ENCODE assay signal across 9 mouse cellular contexts in genomic region chr5:114679841-114680591, GRCm38 (mm10). TPM values are rescaled to one million over a fixed set of nuclear protein-coding genes. Genes with fewer than 3 reads are reported as not detected.
A peak's percentile ranks its signal among the peaks of the same experiment; 100 is the strongest.
DNase-seq lines count a peak whose midpoint lies in the region; ATAC-seq and TF ChIP-seq lines count a peak whose summit lies in the region.
"Had no signal": no experiment of that assay in that cellular context is flagged by ENCODE, and none has a peak within 500 bp of the region (broad histone marks: within the 10 kb centered on the region; RNA-seq: fewer than 3 reads in every experiment).

No protein-coding gene starts in this region.

- no peaks in the 10 kb centered on the region for H3K9me3 ChIP-seq in forebrain, embryonic 12.5 days
- H3K9me3 ChIP-seq in forebrain, embryonic 14.5 days (replicated peaks; ENCODE audit: control insufficient read depth, low read length), result no peaks in the 10 kb centered on the region
- H3K9me3 ChIP-seq in embryonic facial prominence, embryonic 12.5 days, result no peaks in the 10 kb centered on the region
- H3K9me3 ChIP-seq in liver, embryonic 11.5 days (ENCODE audit: control insufficient read depth, low read length), result no peaks in the 10 kb centered on the region
- H3K9me3 ChIP-seq: liver, embryonic 12.5 days had no signal

- no peaks in the 10 kb centered on the region for H3K27me3 ChIP-seq in forebrain, embryonic 12.5 days
- H3K27me3 ChIP-seq in forebrain, embryonic 14.5 days (replicated peaks; ENCODE audit: control insufficient read depth, insufficient read depth, low read length), result no peaks in the 10 kb centered on the region
- H3K27me3 ChIP-seq in embryonic facial prominence, embryonic 12.5 days, result no peaks in the 10 kb centered on the region
- no peaks in the 10 kb centered on the region for H3K27me3 ChIP-seq in liver, embryonic 11.5 days (replicated peaks; ENCODE audit: control insufficient read depth, insufficient read depth, low read length)
- H3K27me3 ChIP-seq: liver, embryonic 12.5 days had no signal

- no peak for ATAC-seq in forebrain, embryonic 12.5 days (ENCODE audit: low FRiP score)
- no peak for ATAC-seq in forebrain, embryonic 14.5 days
- no peak for ATAC-seq in embryonic facial prominence, embryonic 12.5 days (ENCODE audit: insufficient number of reproducible peaks, insufficient read depth, low FRiP score, low TSS enrichment)
- ATAC-seq in liver, embryonic 11.5 days (replicated peaks; ENCODE audit: low FRiP score), result no peak
- ATAC-seq: liver, embryonic 12.5 days had no signal

- intact Hi-C loops in left cerebral cortex, adult 2 months (cut with DNase I), result no loop called here
- intact Hi-C loops in left cerebral cortex, postnatal 14 days (cut with DNase I), result no loop called here

- DNase-seq in forebrain, embryonic 14.5 days (ENCODE audit: low spot score), result no peak
- peak in 1 of 2 experiments; percentile 33 for DNase-seq in left cerebral cortex, adult 2 months (ENCODE audit: extremely low spot score in 1 of 2, low spot score in 2 of 2)
- DNase-seq in left cerebral cortex, postnatal 14 days (ENCODE audit: low spot score in 2 of 2), result no peak
- peak; percentile 45 for DNase-seq in naive thymus-derived CD4-positive, alpha-beta T cell, adult 2 months (ENCODE audit: low read depth)
- DNase-seq in liver, embryonic 11.5 days (ENCODE audit: low spot score), result no peak
- DNase-seq in MN1 (ENCODE audit: low spot score), result no peak

- H3K4me2 ChIP-seq in forebrain, embryonic 12.5 days, result no peak overlapping the region
- no peak overlapping the region for H3K4me2 ChIP-seq in forebrain, embryonic 14.5 days (ENCODE audit: low read length)
- H3K4me2 ChIP-seq in embryonic facial prominence, embryonic 12.5 days (replicated peaks), result no peak overlapping the region
- H3K4me2 ChIP-seq in liver, embryonic 11.5 days, result no peak overlapping the region
- H3K4me2 ChIP-seq: liver, embryonic 12.5 days had no signal

- H3K27ac ChIP-seq in forebrain, embryonic 12.5 days, result no peak overlapping the region
- no peak overlapping the region for H3K27ac ChIP-seq in forebrain, embryonic 14.5 days (ENCODE audit: low read depth, low read length)
- H3K27ac ChIP-seq in left cerebral cortex, adult 2 months, result peak overlapping the region; percentile 36; the same call in 1 of the 2 replicates
- H3K27ac ChIP-seq in embryonic facial prominence, embryonic 12.5 days, result no peak overlapping the region
- no peak overlapping the region for H3K27ac ChIP-seq in liver, embryonic 11.5 days (ENCODE audit: low read depth, low read length)
- H3K27ac ChIP-seq: liver, embryonic 12.5 days had no signal

- H3K4me3 ChIP-seq in forebrain, embryonic 12.5 days (replicated peaks), result no peak overlapping the region
- H3K4me3 ChIP-seq in forebrain, embryonic 14.5 days (ENCODE audit: low read depth, low read length), result no peak overlapping the region
- H3K4me3 ChIP-seq in left cerebral cortex, adult 2 months, result no peak overlapping the region
- no peak overlapping the region for H3K4me3 ChIP-seq in embryonic facial prominence, embryonic 12.5 days
- H3K4me3 ChIP-seq in liver, embryonic 11.5 days (ENCODE audit: low read depth, low read length), result no peak overlapping the region
- H3K4me3 ChIP-seq: liver, embryonic 12.5 days had no signal

- H3K36me3 ChIP-seq in forebrain, embryonic 12.5 days (replicated peaks), result peaks cover 18% of the 10 kb centered on the region
- 0 out of 2 replicates have a peak, but pooled peaks cover 5% of the 10 kb centered on the region for H3K36me3 ChIP-seq in forebrain, embryonic 14.5 days (ENCODE audit: control insufficient read depth, insufficient read depth, low read length)
- peaks cover 4% of the 10 kb centered on the region for H3K36me3 ChIP-seq in embryonic facial prominence, embryonic 12.5 days
- no peaks in the 10 kb centered on the region for H3K36me3 ChIP-seq in liver, embryonic 11.5 days (ENCODE audit: control insufficient read depth, insufficient read depth, low read length)

- peak overlapping the region; percentile 43; the same call in 1 of the 2 replicates for H3K9ac ChIP-seq in forebrain, embryonic 12.5 days
- H3K9ac ChIP-seq in forebrain, embryonic 14.5 days (ENCODE audit: low read length), result no peak overlapping the region
- peak overlapping the region; percentile 20; the same call in 1 of the 2 replicates for H3K9ac ChIP-seq in embryonic facial prominence, embryonic 12.5 days
- H3K9ac ChIP-seq in liver, embryonic 11.5 days (ENCODE audit: low read depth, low read length), result no peak overlapping the region
- H3K9ac ChIP-seq: liver, embryonic 12.5 days had no signal

- peaks cover 12% of the 10 kb centered on the region for H3K4me1 ChIP-seq in forebrain, embryonic 12.5 days
- H3K4me1 ChIP-seq in forebrain, embryonic 14.5 days (ENCODE audit: control insufficient read depth, insufficient read depth, low read length), result no peaks in the 10 kb centered on the region
- peaks cover 11% of the 10 kb centered on the region; the same call in 1 of the 2 replicates for H3K4me1 ChIP-seq in embryonic facial prominence, embryonic 12.5 days
- no peaks in the 10 kb centered on the region for H3K4me1 ChIP-seq in liver, embryonic 11.5 days (replicated peaks; ENCODE audit: control insufficient read depth, insufficient read depth, low read length)

- 63% methylated on average over 17 of the region's 17 CpGs for WGBS in forebrain, embryonic 12.5 days
- 57% methylated on average over 17 of the region's 17 CpGs for WGBS in forebrain, embryonic 14.5 days
- WGBS in embryonic facial prominence, embryonic 12.5 days, result 64% methylated on average over 17 of the region's 17 CpGs
- 72% methylated on average over 17 of the region's 17 CpGs for WGBS in liver, embryonic 11.5 days

- TF ChIP-seq CTCF in left cerebral cortex, adult 2 months (IDR thresholded peaks at IDR 0.05), result no peak; the same call in 1 of the 2 replicates

RNA-seq across cellular contexts. Expression of gene Gltp, which starts 10.8 kb away (rescaled TPM):
- polyA plus RNA-seq in forebrain, embryonic 12.5 days (2016; fragmentation: Nextera tagmentation; extraction: Ambion mirVana), result 66.2 and 73.5 TPM in 2 replicates
- 31.2 and 32.4 TPM in 2 replicates for polyA plus RNA-seq in forebrain, embryonic 14.5 days (2014; fragmentation: Nextera tagmentation; extraction: Ambion mirVana)
- 10 to 100 TPM; 21.8 to 22.4 TPM for total RNA-seq in left cerebral cortex, adult 2 months (2021)
- total RNA-seq in left cerebral cortex, postnatal 14 days (2021), result 10 to 100 TPM; 32.1 to 39.2 TPM
- polyA plus RNA-seq in embryonic facial prominence, embryonic 12.5 days (2016; fragmentation: Nextera tagmentation; extraction: Ambion mirVana), result 63.0 and 64.5 TPM in 2 replicates
- polyA plus RNA-seq in liver, embryonic 11.5 days (2014; fragmentation: Nextera tagmentation; extraction: Ambion mirVana), result 51.3 and 53.4 TPM in 2 replicates

RNA-seq across cellular contexts. Expression of gene Trpv4, which starts 21.8 kb away (rescaled TPM):
- polyA plus RNA-seq in forebrain, embryonic 12.5 days (2016; fragmentation: Nextera tagmentation; extraction: Ambion mirVana), result 0.67 and 0.69 TPM in 2 replicates
- 0.55 and 0.79 TPM in 2 replicates for polyA plus RNA-seq in forebrain, embryonic 14.5 days (2014; fragmentation: Nextera tagmentation; extraction: Ambion mirVana)
- 1 to 10 TPM; 1.8 to 2.2 TPM for total RNA-seq in left cerebral cortex, adult 2 months (2021)
- total RNA-seq in left cerebral cortex, postnatal 14 days (2021), result 1 to 10 TPM; 2.0 to 2.2 TPM
- polyA plus RNA-seq in embryonic facial prominence, embryonic 12.5 days (2016; fragmentation: Nextera tagmentation; extraction: Ambion mirVana), result 3.2 and 3.5 TPM in 2 replicates
- polyA plus RNA-seq in liver, embryonic 11.5 days (2014; fragmentation: Nextera tagmentation; extraction: Ambion mirVana), result 0.56 and 0.78 TPM in 2 replicates

RNA-seq across cellular contexts. Expression of gene Tchp, which starts 27.5 kb away (rescaled TPM):
- 24.6 and 27.0 TPM in 2 replicates for polyA plus RNA-seq in forebrain, embryonic 12.5 days (2016; fragmentation: Nextera tagmentation; extraction: Ambion mirVana)
- polyA plus RNA-seq in forebrain, embryonic 14.5 days (2014; fragmentation: Nextera tagmentation; extraction: Ambion mirVana), result 7.1 and 10.4 TPM in 2 replicates
- 10 to 100 TPM; 13.9 to 15.6 TPM for total RNA-seq in left cerebral cortex, adult 2 months (2021)
- 10 to 100 TPM; 11.9 to 12.3 TPM for total RNA-seq in left cerebral cortex, postnatal 14 days (2021)
- 18.8 and 21.7 TPM in 2 replicates for polyA plus RNA-seq in embryonic facial prominence, embryonic 12.5 days (2016; fragmentation: Nextera tagmentation; extraction: Ambion mirVana)
- polyA plus RNA-seq in liver, embryonic 11.5 days (2014; fragmentation: Nextera tagmentation; extraction: Ambion mirVana), result 7.9 and 11.4 TPM in 2 replicates

Comparison
In these comparisons a context has a peak if more than half of its experiments do, and no peak if none do; other contexts are left out.
1. H3K9ac ChIP-seq: peak in forebrain, embryonic 12.5 days (single experiment) and embryonic facial prominence, embryonic 12.5 days (single experiment); none in forebrain, embryonic 14.5 days (single experiment) and liver, embryonic 11.5 days (single experiment).